Mouse (Mus musculus) lung, embryonic 14.5 days (tissue): ENCODE measurements at regions not wholly inside any gene's neighbourhood (a gene's known extent, or its start where the extent isn't known, plus 50 kb on each side); places are given as distances from the start of the nearest gene placed in this dataset.

Experiments
- ATAC-seq: fragments of 200-750 bp; cut with Nextera tagmentation; 2 replicates; pipeline ENCODE4 v1.8.0; 2017; ENCODE audit warnings: mild to moderate bottlenecking, moderate TSS enrichment, moderate library complexity; ENCODE audit not compliant: insufficient read depth
- DNase-seq: peaks from one replicate; pipeline ENCODE4 v3.0.0-alpha.2; 2015
- H3K27ac ChIP-seq: fragments of 300-500 bp; sonication (generic); 2 replicates; pipeline ENCODE4 v1.5.1; 2014; ENCODE audit warnings: low read depth, mild to moderate bottlenecking, moderate library complexity
- H3K27me3 ChIP-seq: fragments of 300-500 bp; sonication (generic); 2 replicates; pipeline ENCODE4 v1.6.1; 2014; ENCODE audit warnings: low read length, control low read depth; ENCODE audit not compliant: insufficient read depth
- H3K36me3 ChIP-seq: fragments of 300-500 bp; sonication (generic); 2 replicates; pipeline ENCODE4 v1.6.1; 2014; ENCODE audit warnings: control low read depth; ENCODE audit not compliant: insufficient read depth
- H3K4me1 ChIP-seq: fragments of 300-500 bp; sonication (generic); 2 replicates; pipeline ENCODE4 v1.6.1; 2014; ENCODE audit warnings: antibody characterized with exemption, control low read depth; ENCODE audit not compliant: insufficient read depth
- H3K4me2 ChIP-seq: fragments of 300-500 bp; sonication (generic); 2 replicates; pipeline ENCODE4 v1.6.1; 2014; ENCODE audit warnings: mild to moderate bottlenecking
- H3K4me3 ChIP-seq: fragments of 300-500 bp; sonication (generic); 2 replicates; pipeline ENCODE4 v1.5.1; 2014; ENCODE audit warnings: low read depth, low read length
- H3K9ac ChIP-seq: fragments of 300-500 bp; sonication (generic); 2 replicates; pipeline ENCODE4 v1.6.1; 2014
- H3K9me3 ChIP-seq: fragments of 300-500 bp; sonication (generic); 2 replicates; pipeline ENCODE4 v1.6.1; 2016; ENCODE audit warnings: low read depth, low read length, control low read depth
- CTCF ChIP-seq: IDR thresholded peaks from 2 replicates; pipeline ENCODE4 v1.5.1; 2016; ENCODE audit warnings: antibody characterized with exemption, low read depth
- WGBS: fragments of 180-500 bp; shearing (Covaris S2); extraction: QIAGEN DNeasy Blood & Tissue Kit; methylation state at CpG from one replicate; pipeline ENCODE4 v1.1.7; 2014; 5-methylcytosine and 5-hydroxymethylcytosine counted together

GRCm38 (mm10) chr16:55627531-55627930 is 211.2 kb downstream of the Nfkbiz start:
- Histone ChIP-seq H3K4me2 (no peak overlapping the region), H3K27ac (no peak overlapping the region), H3K36me3 (no peaks in the 10 kb centered on the region), H3K27me3 (no peaks in the 10 kb centered on the region), H3K4me3 (no peak overlapping the region), H3K9me3 (no peaks in the 10 kb centered on the region), H3K9ac (no peak overlapping the region), H3K4me1 (no peaks in the 10 kb centered on the region)
- no peak for TF ChIP-seq CTCF
- WGBS = 88% methylated on average over 1 of the region's 1 CpGs
- DNase-seq (no peak), ATAC-seq (no peak)

GRCm38 (mm10) chr16:55623422-55623821 is 215.3 kb downstream of the Nfkbiz start:
- H3K4me3 ChIP-seq = no peak overlapping the region
- H3K36me3 ChIP-seq = no peaks in the 10 kb centered on the region
- no peak overlapping the region for H3K4me2 ChIP-seq
- H3K9me3 ChIP-seq = no peaks in the 10 kb centered on the region
- no peak for DNase-seq
- H3K27me3 ChIP-seq = no peaks in the 10 kb centered on the region
- no peak overlapping the region for H3K27ac ChIP-seq
- H3K4me1 ChIP-seq = no peaks in the 10 kb centered on the region
- TF ChIP-seq CTCF = no peak
- no peak overlapping the region for H3K9ac ChIP-seq
- ATAC-seq = no peak

GRCm38 (mm10) chr16:55619731-55620130 is 219.0 kb downstream of the Nfkbiz start:
- Histone ChIP-seq H3K4me1 (no peaks in the 10 kb centered on the region), H3K9me3 (no peaks in the 10 kb centered on the region), H3K4me2 (no peak overlapping the region), H3K4me3 (no peak overlapping the region), H3K27ac (no peak overlapping the region), H3K36me3 (no peaks in the 10 kb centered on the region), H3K9ac (no peak overlapping the region), H3K27me3 (no peaks in the 10 kb centered on the region)
- ATAC-seq (no peak), DNase-seq (no peak)
- TF ChIP-seq CTCF = no peak
- WGBS = 57% methylated on average over 3 of the region's 3 CpGs

GRCm38 (mm10) chr16:55617958-55618357 is 220.7 kb downstream of the Nfkbiz start:
- no peaks in the 10 kb centered on the region for H3K36me3 ChIP-seq
- H3K4me2 ChIP-seq = no peak overlapping the region
- H3K4me3 ChIP-seq = no peak overlapping the region
- ATAC-seq (no peak), DNase-seq (no peak)
- H3K27me3 ChIP-seq = no peaks in the 10 kb centered on the region
- H3K9me3 ChIP-seq = no peaks in the 10 kb centered on the region
- no peak for TF ChIP-seq CTCF
- H3K27ac ChIP-seq = no peak overlapping the region
- WGBS = 59% methylated on average over 3 of the region's 3 CpGs
- H3K4me1 ChIP-seq = no peaks in the 10 kb centered on the region
- H3K9ac ChIP-seq = no peak overlapping the region

- no peak for TF ChIP-seq CTCF
- H3K27me3 ChIP-seq = no peaks in the 10 kb centered on the region
- WGBS = 40% methylated on average over 4 of the region's 4 CpGs
- no peak for DNase-seq
- H3K4me1 ChIP-seq = no peaks in the 10 kb centered on the region
- no peaks in the 10 kb centered on the region for H3K9me3 ChIP-seq
- ATAC-seq = no peak
- no peak overlapping the region for H3K4me3 ChIP-seq
- H3K4me2 ChIP-seq = no peak overlapping the region
- H3K36me3 ChIP-seq = no peaks in the 10 kb centered on the region
- no peak overlapping the region for H3K27ac ChIP-seq
- H3K9ac ChIP-seq = no peak overlapping the region
These were observed 221.2 kb downstream of the Nfkbiz start for GRCm38 (mm10) chr16:55617506-55617905.

GRCm38 (mm10) chr16:55616408-55617120 is 222.1 kb downstream of the Nfkbiz start:
- H3K9me3 ChIP-seq = no peaks in the 10 kb centered on the region
- no peak overlapping the region for H3K4me2 ChIP-seq
- H3K36me3 ChIP-seq = no peaks in the 10 kb centered on the region
- no peak overlapping the region for H3K27ac ChIP-seq
- ATAC-seq (no peak), DNase-seq (no peak)
- H3K4me1 ChIP-seq = no peaks in the 10 kb centered on the region
- no peak overlapping the region for H3K4me3 ChIP-seq
- TF ChIP-seq CTCF = no peak
- no peak overlapping the region for H3K9ac ChIP-seq
- WGBS = 68% methylated on average over 1 of the region's 1 CpGs
- no peaks in the 10 kb centered on the region for H3K27me3 ChIP-seq

GRCm38 (mm10) chr16:55612873-55613272 is 225.8 kb downstream of the Nfkbiz start:
- no peak for TF ChIP-seq CTCF
- Histone ChIP-seq H3K4me3 (no peak overlapping the region), H3K4me1 (no peaks in the 10 kb centered on the region), H3K27ac (no peak overlapping the region), H3K36me3 (no peaks in the 10 kb centered on the region), H3K4me2 (no peak overlapping the region), H3K27me3 (no peaks in the 10 kb centered on the region), H3K9me3 (no peaks in the 10 kb centered on the region; the same call in 1 of the 2 replicates), H3K9ac (no peak overlapping the region)
- ATAC-seq (no peak), DNase-seq (no peak)
- 69% methylated on average over 3 of the region's 3 CpGs for WGBS
